Mouse (Mus musculus) liver, adult 2 months (tissue): ENCODE results near the gene Trio.

Experiments used
- CTCF ChIP-seq: fragments of 200-500 bp; IDR thresholded peaks from 2 replicates; pipeline ENCODE4 v1.5.1; 2011; ENCODE audit warnings: low read depth, low read length, control low read depth
- POLR2A ChIP-seq: fragments of 200-500 bp; IDR thresholded peaks from 2 replicates; pipeline ENCODE4 v1.6.1; 2011; ENCODE audit warnings: low read length, control low read depth; ENCODE audit not compliant: insufficient read depth; ENCODE audit errors: extremely low read depth

DNA sequence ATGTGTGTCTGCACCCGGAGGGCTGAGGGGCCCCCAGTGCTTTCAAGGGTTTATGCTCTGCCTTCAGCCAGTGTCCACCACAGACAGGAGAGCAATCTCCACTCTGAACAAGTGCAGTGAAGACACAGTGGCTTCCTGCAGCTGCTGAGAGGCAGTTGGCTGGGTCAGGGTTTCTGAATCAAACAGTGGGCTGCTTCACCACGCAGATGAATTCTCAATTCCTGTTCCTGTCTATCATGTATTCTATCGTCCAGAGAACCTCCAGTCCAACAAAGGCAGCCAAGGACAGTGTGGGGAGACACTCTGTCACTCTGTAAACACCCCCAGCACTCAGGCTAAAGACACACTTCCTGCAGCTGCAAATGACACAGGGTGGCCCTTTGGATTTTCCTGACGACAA, 48.7 kb downstream of the Trio start:
- TF ChIP-seq CTCF (no peak), POLR2A (no peak)
